Comparison of ENCODE assay signal across 8 mouse cellular contexts in the genomic region with DNA sequence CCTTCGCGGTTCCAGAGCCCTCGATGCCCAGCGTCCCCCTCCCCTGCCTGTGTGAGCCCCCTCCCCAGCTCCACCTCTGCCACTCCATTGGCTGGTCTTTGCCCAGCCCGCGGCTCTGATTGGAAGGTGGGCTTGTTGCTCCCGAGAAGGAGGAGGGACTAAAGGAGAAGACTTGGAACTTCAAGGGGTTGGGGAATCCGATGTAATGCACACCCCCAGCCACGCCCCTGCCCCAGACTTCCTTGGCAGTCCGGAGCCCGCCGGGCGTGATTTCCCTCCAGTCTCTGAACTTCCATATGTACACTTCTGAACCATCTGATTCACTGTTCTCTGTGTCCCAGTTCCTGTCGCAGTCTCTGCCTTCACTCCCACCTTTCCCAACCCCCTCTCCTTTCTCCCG. TPM values are rescaled to one million over a fixed set of nuclear protein-coding genes. Genes with fewer than 3 reads are reported as not detected.
A peak's percentile ranks its signal among the peaks of the same experiment; 100 is the strongest.
DNase-seq lines count a peak whose midpoint lies in the region; ATAC-seq and TF ChIP-seq lines count a peak whose summit lies in the region.

A gene (minus strand): TSS at position 39 of the 400 bp plus-strand sequence.

- peak within 1 kb of the TSS; percentile 69 for H3K4me2 ChIP-seq in embryonic facial prominence, embryonic 15.5 days (replicated peaks)
- peak within 1 kb of the TSS; percentile 74 for H3K4me2 ChIP-seq in lung, postnatal 0 days (replicated peaks; ENCODE audit: low read depth, low read length)

- under 1% methylated on average over 15 of the region's 15 CpGs for WGBS in embryonic facial prominence, embryonic 15.5 days
- under 1% methylated on average over 15 of the region's 15 CpGs for WGBS in lung, postnatal 0 days

- H3K9ac ChIP-seq in embryonic facial prominence, embryonic 15.5 days = peak within 1 kb of the TSS; percentile 45
- peak within 1 kb of the TSS; percentile 73 for H3K9ac ChIP-seq in lung, postnatal 0 days (replicated peaks; ENCODE audit: low read depth)

- no peak for TF ChIP-seq CTCF in lung, postnatal 0 days (IDR thresholded peaks at IDR 0.05)

- no peaks in the 10 kb centered on the region for H3K9me3 ChIP-seq in embryonic facial prominence, embryonic 15.5 days (replicated peaks)
- H3K9me3 ChIP-seq in lung, postnatal 0 days (ENCODE audit: low read length) = no peaks in the 10 kb centered on the region

- peak within 1 kb of the TSS; percentile 66 for H3K4me3 ChIP-seq in embryonic facial prominence, embryonic 15.5 days (replicated peaks)
- H3K4me3 ChIP-seq in lung, postnatal 0 days (ENCODE audit: low read depth, low read length) = peak within 1 kb of the TSS; percentile 59

- H3K36me3 ChIP-seq in embryonic facial prominence, embryonic 15.5 days = no peaks in the 10 kb centered on the region
- H3K36me3 ChIP-seq in lung, postnatal 0 days (ENCODE audit: insufficient read depth, low read length) = no peaks in the 10 kb centered on the region

- DNase-seq in left cerebral cortex, adult 8-10 months (ENCODE audit: low spot score in 2 of 2) = peak; percentile 25 to 36
- DNase-seq in left cerebral cortex, adult 11 months (ENCODE audit: low spot score) = no peak
- DNase-seq in heart, postnatal 10 days = peak; percentile 52 to 53
- DNase-seq in kidney, postnatal 4 days = peak; percentile 82 to 87
- peak; percentile 99 for DNase-seq in lung, postnatal 0 days (ENCODE audit: low spot score)
- peak; percentile 74 for DNase-seq in right cerebral cortex, postnatal 4 days
- no peak for DNase-seq in spleen, postnatal 4 days (ENCODE audit: low spot score in 2 of 2)

- no peak for TF ChIP-seq EP300 in lung, postnatal 0 days (IDR thresholded peaks at IDR 0.05)

- peaks cover 50% of the 10 kb centered on the region for H3K4me1 ChIP-seq in embryonic facial prominence, embryonic 15.5 days
- H3K4me1 ChIP-seq in lung, postnatal 0 days (ENCODE audit: insufficient read depth, low read depth, low read length) = peaks cover 18% of the 10 kb centered on the region

- intact Hi-C loops in heart, postnatal 10 days (cut with DNase I) = no loop called here

- peak within 1 kb of the TSS; percentile 97 for H3K27ac ChIP-seq in embryonic facial prominence, embryonic 15.5 days (replicated peaks)
- H3K27ac ChIP-seq in lung, postnatal 0 days (ENCODE audit: low read length) = peak within 1 kb of the TSS; percentile 96

- no peaks in the 10 kb centered on the region for H3K27me3 ChIP-seq in embryonic facial prominence, embryonic 15.5 days
- no peaks in the 10 kb centered on the region for H3K27me3 ChIP-seq in lung, postnatal 0 days (replicated peaks; ENCODE audit: insufficient read depth, low read length)

- ATAC-seq in embryonic facial prominence, embryonic 15.5 days (ENCODE audit: insufficient number of reproducible peaks, low FRiP score, low TSS enrichment, low read depth) = peak; percentile 84
- peak; percentile 49 for ATAC-seq in lung, postnatal 0 days

RNA-seq across cellular contexts. Expression of the gene that starts here (rescaled TPM):
- 10 to 100 TPM in 1 of 4 experiments, 1 to 10 TPM in 3; 5.9 to 11.5 (median 8.9) TPM for total RNA-seq in left cerebral cortex, adult 8-10 months (2022)
- 27.9 and 31.2 TPM in 2 replicates for polyA plus RNA-seq in embryonic facial prominence, embryonic 15.5 days (2015; fragmentation: Nextera tagmentation; extraction: Ambion mirVana)
- 1 to 10 TPM; 1.5 to 7.1 TPM for total RNA-seq in heart, postnatal 10 days (2021)
- polyA plus RNA-seq in lung, postnatal 0 days (2015; fragmentation: Nextera tagmentation; extraction: Ambion mirVana) = 5.3 and 8.2 TPM in 2 replicates

Comparison
In these comparisons a context has a peak if more than half of its experiments do, and no peak if none do; other contexts are left out.
1. DNase-seq: peak in left cerebral cortex, adult 8-10 months (2 of 2), heart, postnatal 10 days (2 of 2), kidney, postnatal 4 days (2 of 2), lung, postnatal 0 days (single experiment) and right cerebral cortex, postnatal 4 days (single experiment); none in left cerebral cortex, adult 11 months (single experiment) and spleen, postnatal 4 days (0 of 2).